Mouse (Mus musculus) fibroblast of lung, adult 2 months (primary cell): ENCODE data around the gene Spata25.

ENCODE experiments used
- DNase-seq: peaks from one replicate; pipeline ENCODE4 v3.0.0-alpha.2; 2011; ENCODE audit warnings: low read depth

Gene Spata25

DNA sequence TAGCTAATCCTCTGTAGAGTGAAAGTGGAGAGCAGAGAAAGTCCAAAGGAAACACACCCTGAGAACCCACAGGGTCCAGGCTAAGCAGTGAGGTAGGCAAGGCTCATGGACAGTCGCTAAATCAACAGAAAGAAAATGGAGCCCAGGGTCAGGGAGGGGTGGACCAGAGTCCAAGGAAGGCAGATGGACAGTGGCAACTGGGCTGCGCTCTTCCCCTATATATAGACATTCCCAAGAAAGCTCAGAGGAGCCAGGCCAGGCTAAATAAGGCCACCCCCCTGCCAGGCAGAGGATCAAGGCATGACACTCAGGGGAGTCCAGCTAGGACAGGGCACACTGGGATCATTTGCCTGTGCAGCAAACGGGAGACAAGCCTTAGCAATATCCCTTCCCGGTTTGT, 46.5 kb downstream of the Spata25 start:
- no peak for DNase-seq

- DNase-seq = no peak
Measured at GRCm38 (mm10) chr2:164779481-164780086, 48.8 kb downstream of the Spata25 start, which contains the start of gene Tnnc2. Gene Tnnc2, minus strand, starts transcription at chr2:164779967.

DNA sequence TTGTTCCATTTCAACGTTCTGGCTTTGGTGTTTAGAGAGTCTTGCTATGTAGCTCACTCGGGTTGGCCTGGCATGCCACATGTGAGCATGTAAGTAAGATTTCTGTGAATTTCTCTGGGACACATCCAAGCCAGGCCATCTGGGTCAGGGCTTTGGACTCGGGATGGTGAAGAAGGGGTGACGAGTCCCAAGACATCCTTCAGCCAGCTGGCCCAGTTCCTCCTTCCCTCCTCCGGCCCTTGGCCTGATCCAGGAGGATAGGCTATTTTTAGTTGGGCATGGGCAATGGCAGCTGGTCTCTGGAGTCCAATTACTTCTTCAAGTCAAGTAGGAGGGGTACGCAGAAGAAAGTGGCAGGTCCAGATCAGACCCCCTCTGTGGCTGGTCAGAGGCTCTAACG, 49.5 kb downstream of the Spata25 start:
- no peak for DNase-seq

GRCm38 (mm10) chr2:164778015-164778287, 50.4 kb downstream of the Spata25 start:
- DNase-seq = no peak

DNA sequence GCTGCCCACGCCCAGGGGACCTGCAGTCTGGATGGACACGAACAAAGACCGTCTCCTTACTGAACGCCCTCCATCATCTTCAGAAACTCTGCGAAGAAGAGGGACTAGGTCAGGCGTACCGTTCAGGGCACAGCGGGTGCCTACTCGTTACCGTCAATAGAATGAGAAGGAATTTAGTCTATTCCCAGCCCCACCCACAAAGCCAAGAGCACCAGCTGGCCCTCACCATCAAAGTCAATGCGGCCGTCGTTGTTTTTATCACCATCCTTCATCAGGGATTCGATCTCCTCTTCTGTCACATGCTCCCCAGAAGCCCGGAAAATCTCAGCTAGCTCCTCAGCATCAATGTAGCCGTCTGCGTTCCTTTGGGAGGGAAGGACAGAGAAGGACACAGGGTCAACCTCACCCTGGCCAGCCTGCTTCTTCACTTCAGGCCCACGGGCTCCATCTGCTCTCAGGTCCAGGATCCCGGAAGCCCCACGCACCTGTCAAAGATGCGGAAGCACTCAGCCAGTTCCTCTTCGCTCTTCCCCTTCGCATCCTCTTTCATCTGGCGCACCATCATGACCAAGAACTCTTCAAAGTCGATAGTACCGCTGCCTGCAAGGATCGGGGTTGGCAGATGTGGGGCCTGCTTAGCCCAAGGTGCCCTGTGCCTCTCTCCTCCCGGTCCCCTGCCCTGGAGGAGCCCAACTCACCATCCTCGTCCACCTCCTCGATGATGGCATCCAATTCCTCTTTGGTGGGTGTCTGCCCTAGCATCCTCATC, 50.9 kb downstream of the Spata25 start:
- DNase-seq = no peak

- DNase-seq = no peak
Measured at GRCm38 (mm10) chr2:164776801-164777200, 51.5 kb downstream of the Spata25 start.
